Mouse (Mus musculus): ENCODE measurements around the gene Prr5l. TPM values are rescaled to one million over a fixed set of nuclear protein-coding genes. Genes with fewer than 3 reads are reported as not detected.
A peak's percentile ranks its signal among the peaks of the same experiment; 100 is the strongest.
"Not testable (repeated sequence)": the region's sequence is repeated elsewhere in the genome, so short reads cannot be mapped to it uniquely, and the experiment has no call there.

Gene Prr5l
- polyA plus RNA-seq, 1 experiment from 2014 or later = 60.4 TPM

- Histone ChIP-seq H3K27ac (0 out of 2 replicates have a peak overlapping the region, but pooled peaks have one; percentile 77), H3K4me1 (peaks cover 33% of the 10 kb centered on the region), H3K9ac (no peak overlapping the region), H3K27me3 (no peaks in the 10 kb centered on the region), H3K36me3 (peaks cover 23% of the 10 kb centered on the region), H3K9me3 (replicated peaks) (no peaks in the 10 kb centered on the region), H3K4me3 (replicated peaks) (no peak overlapping the region), H3K4me2 (no peak overlapping the region)
- whole genome bisulfite sequencing = 61% methylated on average over 7 of the region's 7 CpGs
- no peak for ATAC-seq (replicated peaks; ENCODE audit: low FRiP score)
Observed at GRCm38 (mm10) chr2:101752402-101752801, 130.4 kb downstream of the Prr5l start.

- Histone ChIP-seq H3K4me1 (peaks cover 33% of the 10 kb centered on the region), H3K36me3 (peaks cover 31% of the 10 kb centered on the region), H3K4me2 (no peak overlapping the region), H3K27ac (peak overlapping the region; percentile 77), H3K9me3 (replicated peaks) (no peaks in the 10 kb centered on the region), H3K4me3 (replicated peaks) (no peak overlapping the region), H3K9ac (no peak overlapping the region), H3K27me3 (no peaks in the 10 kb centered on the region)
- peak; percentile 80 for ATAC-seq (replicated peaks; ENCODE audit: low FRiP score)
- WGBS = 14% methylated on average over 4 of the region's 4 CpGs
Observed at GRCm38 (mm10) chr2:101751236-101751922, 131.4 kb downstream of the Prr5l start.

GRCm38 (mm10) chr2:101746537-101746936, 136.3 kb downstream of the Prr5l start:
- WGBS = 84% methylated on average over 7 of the region's 7 CpGs
- no peak overlapping the region for H3K4me2 ChIP-seq
- H3K9ac ChIP-seq = no peak overlapping the region
- ATAC-seq (replicated peaks; ENCODE audit: low FRiP score) = no peak
- H3K9me3 ChIP-seq (replicated peaks) = no peaks in the 10 kb centered on the region
- H3K4me1 ChIP-seq = peaks cover 16% of the 10 kb centered on the region
- peaks cover 60% of the 10 kb centered on the region for H3K36me3 ChIP-seq
- no peak overlapping the region for H3K27ac ChIP-seq
- no peaks in the 10 kb centered on the region for H3K27me3 ChIP-seq
- H3K4me3 ChIP-seq (replicated peaks) = no peak overlapping the region

- not testable (repeated sequence) for ATAC-seq (replicated peaks; ENCODE audit: low FRiP score); H3K4me1 ChIP-seq; H3K4me3 ChIP-seq (replicated peaks); H3K9me3 ChIP-seq (replicated peaks); H3K4me2 ChIP-seq; H3K27ac ChIP-seq; H3K9ac ChIP-seq; H3K27me3 ChIP-seq
- H3K36me3 ChIP-seq = peaks cover 67% of the 10 kb centered on the region
- WGBS = 89% methylated on average over 2 of the region's 2 CpGs
Observed at GRCm38 (mm10) chr2:101745656-101746055, 137.2 kb downstream of the Prr5l start.

GRCm38 (mm10) chr2:101742072-101742860, 140.6 kb downstream of the Prr5l start:
- H3K9me3 ChIP-seq (replicated peaks) = no peaks in the 10 kb centered on the region
- 42% methylated on average over 7 of the region's 7 CpGs for WGBS
- H3K4me1 ChIP-seq = no peaks in the 10 kb centered on the region
- no peak for ATAC-seq (replicated peaks; ENCODE audit: low FRiP score)
- H3K27me3 ChIP-seq = no peaks in the 10 kb centered on the region
- no peak overlapping the region for H3K4me2 ChIP-seq
- H3K9ac ChIP-seq = no peak overlapping the region
- H3K36me3 ChIP-seq = peaks cover 71% of the 10 kb centered on the region
- no peak overlapping the region for H3K4me3 ChIP-seq (replicated peaks)
- no peak overlapping the region for H3K27ac ChIP-seq

GRCm38 (mm10) chr2:101741653-101742052, 141.2 kb downstream of the Prr5l start:
- H3K27ac ChIP-seq = no peak overlapping the region

GRCm38 (mm10) chr2:101739914-101740313, 142.9 kb downstream of the Prr5l start:
- peaks cover 77% of the 10 kb centered on the region for H3K36me3 ChIP-seq
- H3K27me3 ChIP-seq = no peaks in the 10 kb centered on the region
- H3K9ac ChIP-seq = no peak overlapping the region
- no peak overlapping the region for H3K4me2 ChIP-seq
- H3K9me3 ChIP-seq (replicated peaks) = no peaks in the 10 kb centered on the region
- no peak overlapping the region for H3K4me3 ChIP-seq (replicated peaks)
- WGBS = 74% methylated on average over 5 of the region's 5 CpGs
- no peak for ATAC-seq (replicated peaks; ENCODE audit: low FRiP score)
- H3K4me1 ChIP-seq = no peaks in the 10 kb centered on the region
- no peak overlapping the region for H3K27ac ChIP-seq

More at GRCm38 (mm10) chr2:101741653-101742052, 141.2 kb downstream of the Prr5l start:
- Histone ChIP-seq H3K36me3 (peaks cover 71% of the 10 kb centered on the region), H3K4me3 (replicated peaks) (no peak overlapping the region), H3K4me1 (no peaks in the 10 kb centered on the region), H3K9ac (no peak overlapping the region), H3K27me3 (no peaks in the 10 kb centered on the region), H3K9me3 (replicated peaks) (no peaks in the 10 kb centered on the region), H3K4me2 (no peak overlapping the region)
- no peak for ATAC-seq (replicated peaks; ENCODE audit: low FRiP score)
- WGBS = 73% methylated on average over 8 of the region's 8 CpGs

GRCm38 (mm10) chr2:101733564-101733963, 149.3 kb downstream of the Prr5l start:
- Histone ChIP-seq H3K9me3 (replicated peaks) (no peaks in the 10 kb centered on the region), H3K4me1 (no peaks in the 10 kb centered on the region), H3K4me2 (no peak overlapping the region), H3K4me3 (replicated peaks) (no peak overlapping the region), H3K27me3 (no peaks in the 10 kb centered on the region), H3K27ac (no peak overlapping the region), H3K36me3 (peaks cover 88% of the 10 kb centered on the region), H3K9ac (no peak overlapping the region)
- no peak for ATAC-seq (replicated peaks; ENCODE audit: low FRiP score)
- WGBS = 62% methylated on average over 3 of the region's 3 CpGs

- no peak for ATAC-seq (replicated peaks; ENCODE audit: low FRiP score)
- H3K27ac ChIP-seq = no peak overlapping the region
- 93% methylated on average over 10 of the region's 10 CpGs for WGBS
- peaks cover 88% of the 10 kb centered on the region for H3K36me3 ChIP-seq
- H3K4me3 ChIP-seq (replicated peaks) = no peak overlapping the region
- H3K4me1 ChIP-seq = no peaks in the 10 kb centered on the region
- H3K27me3 ChIP-seq = no peaks in the 10 kb centered on the region
- H3K4me2 ChIP-seq = no peak overlapping the region
- H3K9me3 ChIP-seq (replicated peaks) = no peaks in the 10 kb centered on the region
- H3K9ac ChIP-seq = no peak overlapping the region
Observed at GRCm38 (mm10) chr2:101732777-101733210, 150.0 kb downstream of the Prr5l start.

- Histone ChIP-seq H3K36me3 (peaks cover 77% of the 10 kb centered on the region), H3K4me2 (no peak overlapping the region), H3K4me1 (no peaks in the 10 kb centered on the region), H3K27me3 (no peaks in the 10 kb centered on the region), H3K9ac (no peak overlapping the region), H3K9me3 (replicated peaks) (no peaks in the 10 kb centered on the region), H3K27ac (no peak overlapping the region), H3K4me3 (replicated peaks) (no peak overlapping the region)
- no peak for ATAC-seq (replicated peaks; ENCODE audit: low FRiP score)
Observed at GRCm38 (mm10) chr2:101730972-101731371, 151.9 kb downstream of the Prr5l start.

GRCm38 (mm10) chr2:101729472-101729871, 153.4 kb downstream of the Prr5l start:
- Histone ChIP-seq H3K4me2 (no peak overlapping the region), H3K27me3 (no peaks in the 10 kb centered on the region), H3K27ac (no peak overlapping the region), H3K4me3 (replicated peaks) (no peak overlapping the region), H3K9ac (no peak overlapping the region), H3K9me3 (replicated peaks) (no peaks in the 10 kb centered on the region), H3K4me1 (no peaks in the 10 kb centered on the region), H3K36me3 (peaks cover 69% of the 10 kb centered on the region)
- 62% methylated on average over 1 of the region's 1 CpGs for WGBS
- no peak for ATAC-seq (replicated peaks; ENCODE audit: low FRiP score)

- Histone ChIP-seq H3K4me2 (no peak overlapping the region), H3K9me3 (replicated peaks) (no peaks in the 10 kb centered on the region), H3K4me3 (replicated peaks) (no peak overlapping the region), H3K27ac (no peak overlapping the region), H3K27me3 (no peaks in the 10 kb centered on the region), H3K4me1 (no peaks in the 10 kb centered on the region), H3K36me3 (peaks cover 58% of the 10 kb centered on the region), H3K9ac (no peak overlapping the region)
- ATAC-seq (replicated peaks; ENCODE audit: low FRiP score) = no peak
Observed at GRCm38 (mm10) chr2:101727787-101728186, 155.0 kb downstream of the Prr5l start.
